Mouse (Mus musculus): ENCODE measurements around the gene Gm10681.
"Not testable (repeated sequence)": the region's sequence is repeated elsewhere in the genome, so short reads cannot be mapped to it uniquely, and the experiment has no call there.

Gm10681 gene

DNA sequence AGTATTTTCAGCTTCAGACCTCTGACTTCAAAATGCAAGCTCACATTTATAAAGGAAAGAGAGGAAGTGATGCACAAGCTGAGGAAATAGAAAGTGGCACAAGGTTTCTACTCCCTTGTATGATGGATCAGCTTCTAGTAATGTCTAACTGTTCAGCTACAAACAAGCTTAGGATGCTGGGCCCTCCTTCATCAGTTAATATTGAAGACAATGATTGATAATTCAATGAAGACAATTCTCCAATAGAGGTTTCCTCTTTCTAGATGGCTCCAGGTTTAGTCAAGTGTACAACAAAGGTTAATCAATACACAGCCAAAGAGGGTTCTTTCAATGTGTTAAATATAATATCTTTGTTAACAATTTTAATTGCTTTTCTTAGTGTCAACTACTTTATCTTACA lies at the start of gene Gm10681:
Gene Gm10681, minus strand, starts transcription at position 101 of the 400 bp plus-strand sequence.
- no peak for DNase-seq (ENCODE audit: low spot score)

DNA sequence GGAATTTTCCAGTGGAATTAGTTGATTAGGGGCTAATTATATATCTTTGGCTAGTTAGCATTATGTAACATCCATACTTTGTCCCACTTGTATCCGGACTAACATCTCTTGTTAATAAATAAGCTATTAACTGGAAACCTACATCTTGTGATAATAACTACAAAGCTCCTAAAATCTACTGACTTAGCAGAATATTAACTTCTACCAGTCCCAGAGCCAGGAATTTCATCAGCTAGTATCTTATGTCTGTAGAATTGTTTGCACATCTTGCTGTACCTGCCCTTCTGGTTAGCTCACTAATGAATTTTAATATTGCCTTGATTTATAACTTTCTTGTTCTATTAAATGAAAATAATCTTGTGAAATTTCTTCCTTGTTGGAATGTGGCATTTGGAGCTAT lies 46.5 kb upstream of the Gm10681 start:
- DNase-seq (ENCODE audit: low spot score): no peak

DNA sequence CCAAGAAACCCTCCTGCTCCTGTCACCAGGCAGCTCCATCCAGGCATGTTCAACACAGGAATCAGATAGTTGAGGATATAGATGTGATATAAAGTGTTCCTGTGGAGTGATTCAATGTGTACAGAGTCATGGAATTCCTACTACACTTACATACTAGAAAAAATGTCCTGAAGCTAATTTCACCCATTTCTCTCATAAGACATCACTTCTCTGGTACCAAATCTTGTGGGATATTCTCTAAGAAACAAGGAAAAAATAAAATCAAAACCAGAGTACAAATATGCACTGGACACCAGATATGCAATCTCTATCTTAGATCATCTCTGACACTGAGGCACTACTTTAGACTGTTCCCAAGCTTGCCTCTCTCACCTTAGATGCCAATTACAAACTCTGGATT lies 41.5 kb upstream of the Gm10681 start, which contains the start of gene Hsd3b5:
Gene Hsd3b5, minus strand, starts transcription at position 101 of the 400 bp plus-strand sequence.
- no peak for DNase-seq (ENCODE audit: low spot score)

DNA sequence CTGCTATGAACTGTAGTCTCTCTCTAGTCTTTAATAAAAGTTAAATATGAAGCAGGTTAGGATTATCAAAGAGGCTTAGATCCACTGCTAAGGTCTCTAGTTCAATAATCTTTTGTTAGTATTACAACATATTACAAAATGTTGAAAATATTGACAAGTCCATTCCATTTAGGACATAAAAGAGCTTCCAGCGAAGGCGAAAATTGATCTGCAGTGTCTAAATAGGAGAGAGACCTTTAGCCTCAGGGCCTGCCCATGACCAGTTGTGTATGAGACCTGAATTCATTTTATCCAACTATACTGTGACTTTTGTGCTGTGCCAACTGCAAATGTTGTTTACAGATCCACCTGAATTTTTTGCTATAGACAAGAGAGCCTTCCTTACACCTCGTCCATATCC lies 41.0 kb upstream of the Gm10681 start:
- no peak for DNase-seq (ENCODE audit: low spot score)

DNA sequence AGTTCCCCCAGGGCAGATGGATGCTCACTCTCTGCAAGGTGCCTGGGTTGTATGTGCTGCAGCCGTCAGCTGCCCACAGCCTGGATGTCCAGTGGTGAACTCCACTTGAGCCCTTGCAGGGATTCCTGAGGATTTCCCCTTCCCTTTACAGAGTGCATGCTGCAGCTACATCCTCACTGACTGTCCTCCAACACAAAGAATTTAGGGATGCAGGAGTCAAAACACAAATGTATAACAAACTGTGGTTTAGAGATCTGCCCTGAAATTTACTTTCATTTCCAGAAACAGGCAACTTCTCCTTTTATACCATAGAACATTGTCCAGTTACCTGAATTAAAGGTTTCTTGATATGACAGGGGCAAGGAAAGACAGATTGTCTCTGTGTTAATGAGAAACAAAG lies 28.2 kb upstream of the Gm10681 start:
- DNase-seq (ENCODE audit: low spot score): not testable (repeated sequence)

DNA sequence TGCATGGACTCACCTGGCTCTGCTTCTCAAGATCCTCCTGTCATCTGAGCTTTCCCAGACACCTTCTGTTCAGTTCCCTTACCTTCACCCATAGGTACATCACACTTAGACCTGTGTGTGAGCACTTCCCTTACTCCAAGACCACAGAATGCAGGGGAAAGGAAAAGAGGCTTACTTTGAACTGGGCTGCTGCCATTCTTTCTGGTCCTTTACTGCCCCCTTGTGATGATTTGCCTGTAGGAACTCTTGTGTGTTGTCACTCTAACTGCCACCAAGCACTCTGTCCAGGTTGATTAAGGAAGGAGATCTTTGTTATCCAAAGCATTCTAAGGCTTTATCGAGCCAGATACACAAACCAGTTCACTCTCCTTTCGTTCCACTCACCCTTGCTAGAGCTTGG lies 27.6 kb upstream of the Gm10681 start:
- not testable (repeated sequence) for DNase-seq (ENCODE audit: low spot score)

DNA sequence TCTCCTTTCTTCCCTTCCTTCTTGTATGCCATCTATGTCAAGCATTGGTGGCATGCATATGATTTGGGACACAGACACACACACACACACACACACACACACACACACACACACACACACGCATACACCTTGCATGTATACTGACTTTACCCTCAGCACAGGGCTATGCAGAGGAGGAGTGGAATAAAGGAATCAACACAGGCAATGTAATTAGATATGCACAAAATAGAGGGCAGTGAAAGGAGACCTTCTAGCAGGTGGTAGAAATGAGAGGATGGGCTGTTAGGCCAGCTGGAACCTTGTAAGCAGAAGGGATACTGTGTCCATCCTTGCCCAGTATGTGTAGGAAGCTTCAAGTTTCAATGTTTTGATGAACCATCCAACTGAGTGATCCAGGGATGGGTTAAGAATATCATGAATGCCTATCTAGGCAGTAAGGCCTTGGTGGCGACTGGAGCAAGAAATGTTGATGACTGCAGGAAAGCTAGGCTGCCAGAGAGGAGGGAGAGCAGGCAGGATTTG lies 25.9 kb upstream of the Gm10681 start:
- not testable (repeated sequence) for DNase-seq (ENCODE audit: low spot score)

DNA sequence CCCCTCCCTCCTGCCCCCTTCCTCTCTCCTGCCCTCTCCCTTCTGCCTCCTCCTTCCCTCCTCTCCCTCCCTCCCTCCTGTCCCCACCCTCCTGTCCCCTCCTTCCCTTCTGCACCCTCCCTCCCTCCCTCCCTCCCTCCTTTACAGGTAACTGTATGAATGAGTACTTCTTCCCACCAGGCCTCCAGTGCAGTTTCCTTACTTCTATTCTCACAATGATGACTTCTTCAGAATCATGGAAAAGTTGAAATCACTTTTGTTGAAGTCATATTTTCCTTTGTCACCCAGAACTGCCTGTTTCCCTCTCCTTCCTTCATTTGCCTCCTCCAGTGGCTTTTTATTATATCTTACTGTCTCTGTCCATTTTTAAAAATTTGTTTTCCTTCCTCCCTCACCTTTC lies 25.4 kb upstream of the Gm10681 start:
- no peak for DNase-seq (ENCODE audit: low spot score)

DNA sequence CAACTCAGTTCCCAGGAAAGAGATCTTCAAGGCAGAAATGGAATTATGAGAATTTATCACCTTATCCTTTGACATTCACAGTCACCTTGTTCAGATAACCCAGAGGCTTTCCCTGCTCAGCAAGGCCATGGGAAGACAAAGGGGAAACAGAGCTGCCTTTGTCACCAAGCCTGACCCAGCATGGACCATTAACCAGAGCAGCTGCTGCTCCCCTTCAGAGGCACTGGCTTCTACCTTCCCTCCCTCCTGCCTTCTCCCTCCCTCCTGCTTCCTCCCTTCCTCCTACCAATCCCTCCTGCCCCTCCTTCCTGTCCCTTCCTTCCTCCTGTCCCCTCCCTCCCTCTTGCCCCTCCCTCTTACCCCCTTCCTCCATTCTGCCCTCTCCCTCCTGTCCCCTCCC lies 24.9 kb upstream of the Gm10681 start:
- DNase-seq (ENCODE audit: low spot score): not testable (repeated sequence)

DNA sequence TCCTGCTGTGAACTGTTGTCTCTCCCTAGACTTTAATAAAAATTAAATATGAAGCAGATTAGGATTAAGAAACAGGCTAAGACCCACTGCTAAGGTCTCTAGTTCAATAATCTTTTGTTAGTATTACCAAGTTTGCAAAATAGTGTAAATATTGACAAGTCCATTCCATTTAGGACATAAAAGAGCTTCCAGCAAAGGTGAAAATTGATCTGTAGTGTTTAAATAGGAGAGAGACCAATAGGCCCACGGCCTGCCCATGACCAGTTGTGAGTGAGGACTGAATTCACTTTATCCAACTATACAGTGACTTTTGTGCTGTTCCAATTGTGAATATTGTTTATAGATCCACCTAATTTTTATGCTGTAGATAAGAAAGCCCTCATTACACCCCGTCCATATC lies 886 bp downstream of the Gm10681 start:
- no peak for DNase-seq (ENCODE audit: low spot score)

DNA sequence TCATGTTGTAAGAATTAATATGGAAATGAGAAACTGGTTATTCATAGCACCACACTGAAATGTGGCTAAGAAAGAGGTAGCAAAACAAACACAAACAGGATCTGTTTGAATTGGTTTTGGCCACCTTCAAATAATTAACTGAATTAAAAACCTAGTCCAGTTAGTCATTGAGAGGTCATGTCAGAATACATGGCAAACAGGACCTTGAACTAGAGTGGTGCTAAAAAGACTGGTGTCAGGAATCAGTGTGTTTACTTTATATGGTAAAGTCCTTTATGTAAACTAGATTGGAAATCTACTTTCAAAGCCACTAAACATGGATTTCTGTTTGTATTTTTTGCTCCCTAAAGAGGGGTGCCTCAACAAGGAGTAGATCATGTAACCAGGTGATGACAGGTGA lies 6.0 kb downstream of the Gm10681 start:
- not testable (repeated sequence) for DNase-seq (ENCODE audit: low spot score)

DNA sequence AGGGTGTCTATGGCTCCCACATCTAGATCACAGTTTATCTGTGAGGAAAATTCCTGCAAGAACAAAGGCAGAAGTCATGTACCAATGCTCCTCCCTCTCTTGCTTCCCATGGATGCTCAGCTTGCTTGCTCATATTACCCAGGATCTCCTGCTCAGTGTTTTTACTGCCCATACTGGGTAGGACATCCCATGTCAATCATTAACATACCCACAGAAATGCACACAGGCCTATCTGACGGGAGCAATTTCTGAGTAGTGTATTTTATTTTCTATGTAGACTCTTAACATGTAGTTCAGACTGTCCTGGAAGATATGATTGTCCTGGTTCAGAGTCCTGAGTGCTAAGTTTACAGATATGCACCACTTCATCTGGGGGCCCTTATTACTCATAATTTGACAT lies 6.4 kb downstream of the Gm10681 start:
- not testable (repeated sequence) for DNase-seq (ENCODE audit: low spot score)

DNA sequence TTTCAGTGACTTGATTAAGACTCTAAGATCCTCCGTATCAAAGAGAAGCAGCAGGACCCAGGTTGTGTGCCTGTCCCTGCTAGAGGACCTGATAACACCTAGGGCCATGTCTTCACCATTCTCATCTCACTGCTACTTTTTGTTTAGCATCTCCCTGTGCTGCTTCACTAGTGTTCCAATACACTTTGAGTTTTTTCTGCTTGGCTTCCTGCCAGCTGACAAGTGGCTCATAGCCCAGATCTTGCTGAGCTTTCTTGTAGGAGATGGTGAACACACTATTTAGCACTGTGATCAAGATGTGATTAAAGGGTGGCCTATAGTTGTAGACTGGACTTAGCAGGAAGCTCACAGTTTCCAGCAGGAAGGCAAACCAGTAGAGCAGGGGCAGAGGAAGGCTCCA lies 7.6 kb downstream of the Gm10681 start:
- not testable (repeated sequence) for DNase-seq (ENCODE audit: low spot score)

DNA sequence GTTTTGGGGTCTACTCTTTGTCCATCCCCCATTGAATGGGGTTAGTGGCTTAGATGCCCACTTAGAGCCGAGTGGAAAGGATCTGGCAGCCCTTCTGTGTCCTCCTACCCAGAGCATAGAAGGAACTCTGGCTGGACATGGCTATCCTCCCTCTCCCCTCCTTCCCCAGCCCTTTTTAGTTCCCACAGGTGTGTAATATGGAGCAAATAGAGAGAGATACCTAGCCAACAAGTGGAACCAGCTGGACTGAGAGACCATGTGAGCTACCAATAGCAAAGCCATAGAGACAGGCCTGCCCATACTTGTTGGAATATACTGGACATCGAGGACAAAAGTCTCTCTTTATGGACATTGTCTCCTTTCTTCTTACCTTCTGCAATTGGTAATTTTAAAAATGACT lies 20.9 kb downstream of the Gm10681 start:
- DNase-seq (ENCODE audit: low spot score): not testable (repeated sequence)

DNA sequence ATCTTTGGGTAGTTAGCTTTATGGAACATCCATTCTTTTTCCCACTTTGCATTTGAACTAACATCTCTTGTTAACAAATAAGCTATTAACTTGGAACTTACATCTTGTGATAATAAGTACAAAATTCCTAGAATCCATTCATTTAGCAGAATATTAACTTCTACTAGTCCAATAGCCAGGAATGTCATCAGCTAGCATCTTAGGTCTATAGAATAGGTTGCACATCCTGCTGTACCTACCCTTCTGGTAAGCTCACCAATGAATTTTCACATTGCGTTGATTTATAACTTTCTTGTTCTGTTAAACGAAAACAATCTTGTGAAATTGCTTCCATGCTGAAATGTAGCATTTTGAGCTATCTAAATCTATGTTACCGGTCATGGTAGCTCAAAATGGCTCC lies 23.7 kb downstream of the Gm10681 start:
- not testable (repeated sequence) for DNase-seq (ENCODE audit: low spot score)

DNA sequence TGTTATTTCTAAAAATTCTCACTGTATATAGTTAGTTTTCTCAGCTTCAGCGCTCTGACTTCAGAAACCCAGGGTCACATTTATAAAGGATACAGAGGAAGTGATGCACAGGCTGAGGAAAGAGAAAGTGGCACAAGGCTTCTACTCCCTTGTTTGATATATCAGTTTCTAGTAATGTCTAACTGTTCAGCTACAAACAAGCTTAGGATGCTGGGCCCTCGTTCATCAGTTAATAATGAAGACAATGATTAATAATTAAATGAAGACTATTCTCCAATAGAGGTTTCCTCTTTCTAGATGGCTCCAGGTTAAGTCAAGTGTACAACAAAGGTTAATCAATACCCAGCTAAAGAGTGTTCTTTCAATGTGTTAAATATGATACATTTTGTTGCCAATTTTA lies 24.8 kb downstream of the Gm10681 start:
- not testable (repeated sequence) for DNase-seq (ENCODE audit: low spot score)

DNA sequence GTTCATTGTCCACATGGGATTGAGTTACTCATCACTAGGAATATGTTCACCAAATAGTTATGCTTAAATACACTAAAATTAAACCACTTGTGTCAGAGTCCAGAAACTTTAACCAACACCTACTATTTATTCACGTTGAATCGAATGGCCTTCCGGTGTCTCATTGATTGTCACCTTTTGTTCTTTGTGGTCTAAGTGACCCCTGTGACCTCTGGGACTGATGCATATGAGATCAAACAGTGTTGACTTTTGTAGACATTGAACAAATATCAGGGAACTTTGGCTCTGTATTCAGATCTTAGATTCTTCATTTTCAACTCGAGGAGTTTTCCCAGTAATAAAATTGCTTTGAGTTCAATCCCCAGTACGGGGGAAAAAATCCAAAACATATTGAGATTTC lies 27.9 kb downstream of the Gm10681 start:
- not testable (repeated sequence) for DNase-seq (ENCODE audit: low spot score)

DNA sequence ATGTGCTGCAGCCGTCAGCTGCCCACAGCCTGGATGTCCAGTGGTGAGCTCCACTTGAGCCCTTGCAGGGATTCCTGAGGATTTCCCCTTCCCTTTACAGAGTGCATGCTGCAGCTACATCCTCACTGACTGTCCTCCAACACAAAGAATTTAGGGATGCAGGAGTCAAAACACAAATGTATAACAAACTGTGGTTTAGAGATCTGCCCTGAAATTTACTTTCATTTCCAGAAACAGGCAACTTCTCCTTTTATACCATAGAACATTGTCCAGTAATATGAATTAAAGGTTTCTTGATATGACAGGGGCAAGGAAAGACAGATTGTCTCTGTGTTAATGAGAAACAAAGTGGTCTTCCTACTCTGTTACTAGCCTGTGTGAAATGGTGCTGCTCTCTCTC lies 37.8 kb downstream of the Gm10681 start:
- not testable (repeated sequence) for DNase-seq (ENCODE audit: low spot score)

DNA sequence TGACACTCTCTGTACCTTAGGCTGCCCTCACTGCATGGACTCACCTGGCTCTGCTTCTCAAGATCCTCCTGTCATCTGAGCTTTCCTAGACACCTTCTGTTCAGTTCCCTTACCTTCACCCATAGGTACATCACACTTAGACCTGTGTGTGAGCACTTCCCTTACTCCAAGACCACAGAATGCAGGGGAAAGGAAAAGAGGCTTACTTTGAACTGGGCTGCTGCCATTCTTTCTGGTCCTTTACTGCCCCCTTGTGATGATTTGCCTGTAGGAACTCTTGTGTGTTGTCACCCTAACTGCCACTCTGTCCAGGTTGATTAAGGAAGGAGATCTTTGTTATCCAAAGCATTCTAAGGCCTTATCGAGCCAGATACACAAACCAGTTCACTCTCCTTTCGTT lies 38.4 kb downstream of the Gm10681 start:
- not testable (repeated sequence) for DNase-seq (ENCODE audit: low spot score)

DNA sequence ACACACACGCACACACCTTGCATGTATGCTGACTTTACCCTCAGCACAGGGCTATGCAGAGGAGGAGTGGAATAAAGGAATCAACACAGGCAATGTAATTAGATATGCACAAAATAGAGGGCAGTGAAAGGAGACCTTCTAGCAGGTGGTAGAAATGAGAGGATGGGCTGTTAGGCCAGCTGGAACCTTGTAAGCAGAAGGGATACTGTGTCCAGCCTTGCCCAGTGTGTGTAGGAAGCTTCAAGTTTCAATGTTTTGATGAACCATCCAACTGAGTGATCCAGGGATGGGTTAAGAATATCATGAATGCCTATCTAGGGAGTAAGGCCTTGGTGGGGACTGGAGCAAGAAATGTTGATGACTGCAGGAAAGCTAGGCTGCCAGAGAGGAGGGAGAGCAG lies 40.1 kb downstream of the Gm10681 start:
- DNase-seq (ENCODE audit: low spot score): not testable (repeated sequence)

DNA sequence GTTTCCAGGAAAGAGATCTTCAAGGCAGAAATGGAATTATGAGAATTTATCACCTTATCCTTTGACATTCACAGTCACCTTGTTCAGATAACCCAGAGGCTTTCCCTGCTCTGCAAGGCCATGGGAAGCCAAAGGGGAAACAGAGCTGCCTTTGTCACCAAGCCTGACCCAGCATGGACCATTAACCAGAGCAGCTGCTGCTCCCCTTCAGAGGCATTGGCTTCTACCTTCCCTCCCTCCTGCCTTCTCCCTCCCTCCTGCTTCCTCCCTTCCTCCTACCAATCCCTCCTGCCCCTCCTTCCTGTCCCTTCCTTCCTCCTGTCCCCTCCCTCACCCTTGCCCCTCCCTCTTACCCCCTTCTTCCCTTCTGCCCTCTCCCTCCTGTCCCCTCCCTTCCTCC lies 41.0 kb downstream of the Gm10681 start:
- DNase-seq (ENCODE audit: low spot score): not testable (repeated sequence)

DNA sequence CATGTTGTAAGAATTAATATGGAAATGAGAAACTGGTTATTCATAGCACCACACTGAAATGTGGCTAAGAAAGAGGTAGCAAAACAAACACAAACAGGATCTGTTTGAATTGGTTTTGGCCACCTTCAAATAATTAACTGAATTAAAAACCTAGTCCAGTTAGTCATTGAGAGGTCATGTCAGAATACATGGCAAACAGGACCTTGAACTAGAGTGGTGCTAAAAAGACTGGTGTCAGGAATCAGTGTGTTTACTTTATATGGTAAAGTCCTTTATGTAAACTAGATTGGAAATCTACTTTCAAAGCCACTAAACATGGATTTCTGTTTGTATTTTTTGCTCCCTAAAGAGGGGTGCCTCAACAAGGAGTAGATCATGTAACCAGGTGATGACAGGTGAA lies 63.6 kb downstream of the Gm10681 start:
- not testable (repeated sequence) for DNase-seq (ENCODE audit: low spot score)

DNA sequence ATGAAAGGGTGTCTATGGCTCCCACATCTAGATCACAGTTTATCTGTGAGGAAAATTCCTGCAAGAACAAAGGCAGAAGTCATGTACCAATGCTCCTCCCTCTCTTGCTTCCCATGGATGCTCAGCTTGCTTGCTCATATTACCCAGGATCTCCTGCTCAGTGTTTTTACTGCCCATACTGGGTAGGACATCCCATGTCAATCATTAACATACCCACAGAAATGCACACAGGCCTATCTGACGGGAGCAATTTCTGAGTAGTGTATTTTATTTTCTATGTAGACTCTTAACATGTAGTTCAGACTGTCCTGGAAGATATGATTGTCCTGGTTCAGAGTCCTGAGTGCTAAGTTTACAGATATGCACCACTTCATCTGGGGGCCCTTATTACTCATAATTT lies 64.1 kb downstream of the Gm10681 start:
- DNase-seq (ENCODE audit: low spot score): not testable (repeated sequence)

DNA sequence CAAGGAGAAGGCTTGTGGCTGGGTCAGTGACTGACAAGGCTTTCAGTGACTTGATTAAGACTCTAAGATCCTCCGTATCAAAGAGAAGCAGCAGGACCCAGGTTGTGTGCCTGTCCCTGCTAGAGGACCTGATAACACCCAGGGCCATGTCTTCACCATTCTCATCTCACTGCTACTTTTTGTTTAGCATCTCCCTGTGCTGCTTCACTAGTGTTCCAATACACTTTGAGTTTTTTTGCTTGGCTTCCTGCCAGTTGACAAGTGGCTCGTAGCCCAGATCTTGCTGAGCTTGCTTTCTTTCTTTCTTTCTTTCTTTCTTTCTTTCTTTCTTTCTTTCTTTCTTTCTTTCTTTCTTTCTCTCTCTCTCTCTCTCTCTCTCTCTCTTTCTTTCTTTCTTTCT lies 65.8 kb downstream of the Gm10681 start:
- DNase-seq (ENCODE audit: low spot score): not testable (repeated sequence)

DNA sequence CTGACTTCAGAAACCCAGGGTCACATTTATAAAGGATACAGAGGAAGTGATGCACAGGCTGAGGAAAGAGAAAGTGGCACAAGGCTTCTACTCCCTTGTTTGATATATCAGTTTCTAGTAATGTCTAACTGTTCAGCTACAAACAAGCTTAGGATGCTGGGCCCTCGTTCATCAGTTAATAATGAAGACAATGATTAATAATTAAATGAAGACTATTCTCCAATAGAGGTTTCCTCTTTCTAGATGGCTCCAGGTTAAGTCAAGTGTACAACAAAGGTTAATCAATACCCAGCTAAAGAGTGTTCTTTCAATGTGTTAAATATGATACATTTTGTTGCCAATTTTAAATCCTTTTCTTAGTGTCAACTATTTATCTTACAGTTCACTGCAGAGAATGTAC lies 78.2 kb downstream of the Gm10681 start, which contains the start of gene Hsd3b4:
Gene Hsd3b4, minus strand, starts transcription at position 101 of the 400 bp plus-strand sequence.
- DNase-seq (ENCODE audit: low spot score): not testable (repeated sequence)

Data from lung, postnatal 25 days (tissue).